Mouse (Mus musculus) bone marrow macrophage, adult 2 months (primary cell): Measurements from ENCODE around the gene Mef2c. TPM values are rescaled to one million over a fixed set of nuclear protein-coding genes. Genes with fewer than 3 reads are reported as not detected.

ENCODE experiments used
- H3K27ac ChIP-seq: 2 replicates; pipeline ENCODE4 v1.5.1; 2012; ENCODE audit warnings: low read depth, low read length; ENCODE audit not compliant: insufficient read depth
- H3K4me1 ChIP-seq: 2 replicates; pipeline ENCODE4 v1.6.1; 2012; ENCODE audit warnings: low read length; ENCODE audit not compliant: control insufficient read depth, insufficient read depth
- H3K4me3 ChIP-seq: 2 replicates; pipeline ENCODE4 v1.5.1; 2012; ENCODE audit warnings: mild to moderate bottlenecking, low read length, moderate library complexity; ENCODE audit not compliant: insufficient read depth
- CTCF ChIP-seq: IDR thresholded peaks from 2 replicates; pipeline ENCODE4 v1.5.1; 2012; ENCODE audit warnings: low read depth, mild to moderate bottlenecking, low read length, moderate library complexity
- POLR2A ChIP-seq: IDR thresholded peaks from 2 replicates; pipeline ENCODE4 v1.6.1; 2012; ENCODE audit warnings: mild to moderate bottlenecking, low read depth, low read length, borderline replicate concordance
- polyA plus RNA-seq: library from polyadenylated mRNA; stranded (reverse); fragments of >200 nt; gene quantifications from 2 replicates; pipeline ENCODE4 v1.2.4, GENCODE M21; 2012; ENCODE audit not compliant: missing spikeins, insufficient read depth, insufficient read length

Gene Mef2c
- polyA plus RNA-seq, 1 experiment: 61.5 TPM

GRCm38 (mm10) chr13:83714466-83715307 is 210.9 kb downstream of the Mef2c start:
- TF ChIP-seq CTCF (peak; percentile 87), POLR2A (no peak)
- no peak overlapping the region for H3K27ac ChIP-seq
- H3K4me3 ChIP-seq: no peak overlapping the region
- H3K4me1 ChIP-seq: 0 out of 2 replicates have a peak, but pooled peaks cover 5% of the 10 kb centered on the region

- TF ChIP-seq POLR2A (no peak), CTCF (no peak)
- no peak overlapping the region for H3K4me3 ChIP-seq
- 0 out of 2 replicates have a peak, but pooled peaks cover 5% of the 10 kb centered on the region for H3K4me1 ChIP-seq
- no peak overlapping the region for H3K27ac ChIP-seq
Observed at GRCm38 (mm10) chr13:83715308-83715785, 211.5 kb downstream of the Mef2c start.

- H3K4me3 ChIP-seq: peak overlapping the region; percentile 21; the same call in 1 of the 2 replicates
- TF ChIP-seq CTCF (no peak), POLR2A (no peak)
- no peak overlapping the region for H3K27ac ChIP-seq
- 0 out of 2 replicates have a peak, but pooled peaks cover 5% of the 10 kb centered on the region for H3K4me1 ChIP-seq
Observed at GRCm38 (mm10) chr13:83715971-83716615, 212.3 kb downstream of the Mef2c start.
